Mouse (Mus musculus) neural tube, embryonic 14.5 days (tissue): ENCODE measurements around the gene Kri1. TPM values are rescaled to one million over a fixed set of nuclear protein-coding genes. Genes with fewer than 3 reads are reported as not detected.
A peak's percentile ranks its signal among the peaks of the same experiment; 100 is the strongest.
"Not testable (repeated sequence)": the region's sequence is repeated elsewhere in the genome, so short reads cannot be mapped to it uniquely, and the experiment has no call there.

ENCODE experiments used
- ATAC-seq: fragments of 200-750 bp; cut with Nextera tagmentation; 2 replicates; pipeline ENCODE4 v1.8.0; 2017; ENCODE audit warnings: low read depth, mild to moderate bottlenecking, moderate TSS enrichment, moderate library complexity
- H3K27ac ChIP-seq: fragments of 300-500 bp; sonication (generic); 2 replicates; pipeline ENCODE4 v1.5.1; 2014; ENCODE audit warnings: low read depth, mild to moderate bottlenecking, control low read depth, low read length, moderate library complexity, mixed read lengths
- H3K27me3 ChIP-seq: fragments of 300-500 bp; sonication (generic); 2 replicates; pipeline ENCODE4 v1.6.1; 2014; ENCODE audit warnings: low read length; ENCODE audit not compliant: control insufficient read depth, insufficient read depth
- H3K36me3 ChIP-seq: fragments of 300-500 bp; sonication (generic); 2 replicates; pipeline ENCODE4 v1.6.1; 2014; ENCODE audit warnings: low read length, mixed read lengths; ENCODE audit not compliant: control insufficient read depth, insufficient read depth
- H3K4me1 ChIP-seq: fragments of 300-500 bp; sonication (generic); 2 replicates; pipeline ENCODE4 v1.6.1; 2014; ENCODE audit warnings: low read length; ENCODE audit not compliant: control insufficient read depth, insufficient read depth
- H3K4me2 ChIP-seq: fragments of 300-500 bp; sonication (generic); 2 replicates; pipeline ENCODE4 v1.6.1; 2014; ENCODE audit warnings: mild to moderate bottlenecking, low read depth, low read length, control low read depth
- H3K4me3 ChIP-seq: fragments of 300-500 bp; sonication (generic); 2 replicates; pipeline ENCODE4 v1.5.1; 2014; ENCODE audit warnings: low read depth, low read length, control low read depth, mixed read lengths
- H3K9ac ChIP-seq: fragments of 300-500 bp; sonication (generic); replicated peaks from 2 replicates; pipeline ENCODE4 v1.6.1; 2014; ENCODE audit warnings: low read depth, mild to moderate bottlenecking, control low read depth, low read length, mixed read lengths
- H3K9me3 ChIP-seq: fragments of 300-500 bp; sonication (generic); 2 replicates; pipeline ENCODE4 v1.6.1; 2016; ENCODE audit warnings: low read length; ENCODE audit not compliant: control insufficient read depth
- WGBS: fragments of 180-500 bp; shearing (Covaris S2); extraction: QIAGEN DNeasy Blood & Tissue Kit; methylation state at CpG from one replicate; pipeline ENCODE4 v1.1.7; 2014; 5-methylcytosine and 5-hydroxymethylcytosine counted together
- polyA plus RNA-seq: library from polyadenylated mRNA; unstranded; fragments of >200 nt; fragmentation: Nextera tagmentation; extraction: Ambion mirVana; gene quantifications from 2 replicates; pipeline ENCODE4 v1.2.1, GENCODE M21; 2014

The Kri1 gene
- polyA plus RNA-seq, 1 experiment from 2014 or later: 14.2 TPM

GRCm38 (mm10) chr9:21260491-21261040, 27.2 kb downstream of the Kri1 start:
- no peaks in the 10 kb centered on the region for H3K9me3 ChIP-seq
- H3K27ac ChIP-seq: no peak overlapping the region
- H3K9ac ChIP-seq: no peak overlapping the region
- no peaks in the 10 kb centered on the region for H3K27me3 ChIP-seq
- H3K36me3 ChIP-seq: no peaks in the 10 kb centered on the region
- H3K4me3 ChIP-seq: no peak overlapping the region
- 80% methylated on average over 6 of the region's 6 CpGs for WGBS
- no peak overlapping the region for H3K4me2 ChIP-seq
- no peak for ATAC-seq
- H3K4me1 ChIP-seq: peaks cover 4% of the 10 kb centered on the region; the same call in 1 of the 2 replicates

GRCm38 (mm10) chr9:21256349-21256748, 31.4 kb downstream of the Kri1 start:
- 79% methylated on average over 4 of the region's 4 CpGs for WGBS
- H3K4me3 ChIP-seq, H3K9ac ChIP-seq, H3K4me2 ChIP-seq, H3K27ac ChIP-seq, H3K27me3 ChIP-seq, ATAC-seq, H3K36me3 ChIP-seq, H3K9me3 ChIP-seq, H3K4me1 ChIP-seq: not testable (repeated sequence)

- no peaks in the 10 kb centered on the region for H3K4me1 ChIP-seq
These were observed 33.1 kb downstream of the Kri1 start for GRCm38 (mm10) chr9:21254690-21255089.

GRCm38 (mm10) chr9:21251116-21251735, 36.5 kb downstream of the Kri1 start:
- Histone ChIP-seq H3K4me2 (no peak overlapping the region), H3K36me3 (no peaks in the 10 kb centered on the region), H3K4me3 (no peak overlapping the region), H3K27me3 (peaks cover 27% of the 10 kb centered on the region), H3K27ac (no peak overlapping the region), H3K4me1 (no peaks in the 10 kb centered on the region), H3K9ac (no peak overlapping the region), H3K9me3 (no peaks in the 10 kb centered on the region)
- ATAC-seq: no peak
- WGBS: 77% methylated on average over 13 of the region's 13 CpGs

More at GRCm38 (mm10) chr9:21254690-21255089, 33.1 kb downstream of the Kri1 start:
- H3K36me3 ChIP-seq: no peaks in the 10 kb centered on the region
- no peak overlapping the region for H3K4me3 ChIP-seq
- ATAC-seq: no peak
- no peaks in the 10 kb centered on the region for H3K9me3 ChIP-seq
- no peak overlapping the region for H3K27ac ChIP-seq
- H3K27me3 ChIP-seq: peaks cover 5% of the 10 kb centered on the region; the same call in 1 of the 2 replicates
- H3K4me2 ChIP-seq: no peak overlapping the region
- no peak overlapping the region for H3K9ac ChIP-seq

GRCm38 (mm10) chr9:21250509-21250908, 37.3 kb downstream of the Kri1 start:
- 54% methylated on average over 2 of the region's 2 CpGs for WGBS
- Histone ChIP-seq H3K4me1 (no peaks in the 10 kb centered on the region), H3K4me2 (no peak overlapping the region), H3K27ac (no peak overlapping the region), H3K36me3 (no peaks in the 10 kb centered on the region), H3K27me3 (peaks cover 31% of the 10 kb centered on the region), H3K4me3 (no peak overlapping the region), H3K9me3 (no peaks in the 10 kb centered on the region), H3K9ac (no peak overlapping the region)
- no peak for ATAC-seq

- Histone ChIP-seq H3K4me3 (no peak overlapping the region), H3K9ac (no peak overlapping the region), H3K4me2 (no peak overlapping the region), H3K4me1 (peaks cover 3% of the 10 kb centered on the region; the same call in 1 of the 2 replicates), H3K27ac (no peak overlapping the region), H3K9me3 (no peaks in the 10 kb centered on the region), H3K36me3 (no peaks in the 10 kb centered on the region), H3K27me3 (peaks cover 37% of the 10 kb centered on the region)
- 35% methylated on average over 17 of the region's 17 CpGs for WGBS
- no peak for ATAC-seq
These were observed 37.9 kb downstream of the Kri1 start for GRCm38 (mm10) chr9:21249629-21250508.

- WGBS: under 1% methylated on average over 26 of the region's 30 CpGs
- Histone ChIP-seq H3K9me3 (no peaks in the 10 kb centered on the region), H3K36me3 (no peaks in the 10 kb centered on the region), H3K27me3 (peaks cover 45% of the 10 kb centered on the region), H3K4me2 (no peak within 1 kb of the TSS), H3K4me1 (peaks cover 12% of the 10 kb centered on the region), H3K27ac (no peak within 1 kb of the TSS), H3K4me3 (no peak within 1 kb of the TSS), H3K9ac (no peak within 1 kb of the TSS)
- no peak for ATAC-seq
These were observed 39.4 kb downstream of the Kri1 start, which contains the start of gene S1pr5 for GRCm38 (mm10) chr9:21248326-21248725. TSS of gene S1pr5 (minus strand) at chr9:21248443.

- no peak overlapping the region for H3K4me3 ChIP-seq
- H3K27ac ChIP-seq: no peak overlapping the region
- H3K9me3 ChIP-seq: no peaks in the 10 kb centered on the region
- peaks cover 48% of the 10 kb centered on the region for H3K27me3 ChIP-seq
- no peak overlapping the region for H3K9ac ChIP-seq
- no peaks in the 10 kb centered on the region for H3K36me3 ChIP-seq
- peaks cover 12% of the 10 kb centered on the region for H3K4me1 ChIP-seq
- no peak overlapping the region for H3K4me2 ChIP-seq
- no peak for ATAC-seq
- WGBS: 67% methylated on average over 1 of the region's 1 CpGs
These were observed 41.4 kb downstream of the Kri1 start for GRCm38 (mm10) chr9:21246342-21246741.

- H3K4me2 ChIP-seq: peak overlapping the region; percentile 74
- peak overlapping the region; percentile 60 for H3K9ac ChIP-seq
- H3K4me3 ChIP-seq: peak overlapping the region; percentile 41
- ATAC-seq: no peak
- peaks cover 47% of the 10 kb centered on the region for H3K27me3 ChIP-seq
- H3K36me3 ChIP-seq: no peaks in the 10 kb centered on the region
- H3K4me1 ChIP-seq: peaks cover 12% of the 10 kb centered on the region
- H3K9me3 ChIP-seq: no peaks in the 10 kb centered on the region
- peak overlapping the region; percentile 64; the same call in 1 of the 2 replicates for H3K27ac ChIP-seq
- 5% methylated on average over 16 of the region's 16 CpGs for WGBS
These were observed 42.7 kb downstream of the Kri1 start for GRCm38 (mm10) chr9:21245113-21245487.
